Mouse (Mus musculus): ENCODE results near the gene Zfp366.

- no peak for TF ChIP-seq POLR2A (IDR thresholded peaks at IDR 0.05; ENCODE audit: low read depth, low read length)
- no peak for TF ChIP-seq CTCF (IDR thresholded peaks at IDR 0.05; ENCODE audit: extremely low read depth, insufficient read length, insufficient replicate concordance, low read depth, low read length)
Observed at GRCm38 (mm10) chr13:99230495-99230868, 45.9 kb downstream of the Zfp366 start.
